Mouse (Mus musculus) hindbrain, embryonic 11.5 days (tissue): Measurements from ENCODE around the gene Nfkbie. TPM values are rescaled to one million over a fixed set of nuclear protein-coding genes. Genes with fewer than 3 reads are reported as not detected.

Source experiments
- ATAC-seq: fragments of 200-750 bp; cut with Nextera tagmentation; 2 replicates; pipeline ENCODE4 v1.8.0; 2017; ENCODE audit warnings: mild to moderate bottlenecking, moderate TSS enrichment, moderate library complexity; ENCODE audit not compliant: low FRiP score
- DNase-seq: peaks from one replicate; pipeline ENCODE4 v3.0.0-alpha.2; 2015; ENCODE audit warnings: low spot score
- H3K27ac ChIP-seq: fragments of 300-500 bp; sonication (generic); 2 replicates; pipeline ENCODE4 v1.5.1; 2014; ENCODE audit warnings: mild to moderate bottlenecking, low read depth, low read length
- H3K27me3 ChIP-seq: fragments of 300-500 bp; sonication (generic); 2 replicates; pipeline ENCODE4 v1.6.1; 2014; ENCODE audit warnings: mild to moderate bottlenecking, low read length, moderate library complexity, mixed read lengths; ENCODE audit not compliant: control insufficient read depth, insufficient read depth
- H3K36me3 ChIP-seq: fragments of 300-500 bp; sonication (generic); 2 replicates; pipeline ENCODE4 v1.6.1; 2014; ENCODE audit warnings: mild to moderate bottlenecking, low read length, moderate library complexity, mixed read lengths; ENCODE audit not compliant: control insufficient read depth, insufficient read depth
- H3K4me1 ChIP-seq: fragments of 300-500 bp; sonication (generic); replicated peaks from 2 replicates; pipeline ENCODE4 v1.6.1; 2014; ENCODE audit warnings: low read length, mixed read lengths; ENCODE audit not compliant: control insufficient read depth, insufficient read depth
- H3K4me2 ChIP-seq: fragments of 300-500 bp; sonication (generic); replicated peaks from 2 replicates; pipeline ENCODE4 v1.6.1; 2014; ENCODE audit warnings: mild to moderate bottlenecking, low read depth, low read length
- H3K4me3 ChIP-seq: fragments of 300-500 bp; sonication (generic); 2 replicates; pipeline ENCODE4 v1.5.1; 2014; ENCODE audit warnings: low read depth, low read length
- H3K9ac ChIP-seq: fragments of 300-500 bp; sonication (generic); 2 replicates; pipeline ENCODE4 v1.6.1; 2014; ENCODE audit warnings: low read depth, low read length
- H3K9me3 ChIP-seq: fragments of 300-500 bp; sonication (generic); 2 replicates; pipeline ENCODE4 v1.6.1; 2016; ENCODE audit warnings: low read length; ENCODE audit not compliant: control insufficient read depth
- WGBS: fragments of 180-500 bp; shearing (Covaris S2); extraction: QIAGEN DNeasy Blood & Tissue Kit; methylation state at CpG from one replicate; pipeline ENCODE4 v1.1.7; 2014; 5-methylcytosine and 5-hydroxymethylcytosine counted together
- polyA plus RNA-seq: library from polyadenylated mRNA; unstranded; fragments of >200 nt; fragmentation: Nextera tagmentation; extraction: Ambion mirVana; gene quantifications from 2 replicates; pipeline ENCODE4 v1.2.1, GENCODE M21; 2014

Nfkbie gene
- polyA plus RNA-seq, 1 experiment from 2014 or later = 9.0 TPM

DNA sequence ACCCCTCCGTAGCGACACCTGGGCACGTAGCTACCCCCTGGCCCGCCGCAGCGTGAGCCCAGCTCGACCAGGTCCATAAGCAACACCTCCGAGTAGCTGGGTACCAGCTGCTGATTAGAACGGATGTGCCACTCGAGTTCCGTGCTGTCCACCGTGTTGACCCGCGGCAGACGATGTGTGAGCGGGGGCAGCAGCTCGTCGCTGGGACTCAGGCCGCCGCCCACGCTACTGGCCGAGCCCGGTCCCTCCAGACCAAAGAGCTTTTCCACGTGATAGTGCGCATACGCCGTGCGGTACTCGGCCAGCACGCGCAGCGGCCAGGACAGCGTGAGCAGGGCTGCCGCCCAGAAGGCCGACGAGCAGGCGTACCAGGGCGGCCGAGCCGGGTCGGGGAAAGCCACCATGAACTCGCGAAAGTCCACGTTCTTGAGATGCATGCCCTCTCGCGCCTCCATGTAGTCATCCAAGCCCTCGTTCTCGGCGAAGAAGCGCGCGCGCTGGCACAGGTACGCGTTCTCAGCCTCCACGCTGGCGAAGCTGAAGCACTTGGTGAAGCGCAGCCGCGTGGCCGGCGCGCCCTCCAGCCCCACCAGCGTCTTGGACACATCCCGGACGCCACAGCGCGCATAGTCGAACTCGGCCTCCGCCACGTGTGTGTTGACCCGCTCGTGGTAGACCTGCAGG, 10.1 kb upstream of the Nfkbie start:
- ATAC-seq = no peak
- DNase-seq = peak; percentile 50
- H3K27me3 ChIP-seq = peaks cover 51% of the 10 kb centered on the region

DNA sequence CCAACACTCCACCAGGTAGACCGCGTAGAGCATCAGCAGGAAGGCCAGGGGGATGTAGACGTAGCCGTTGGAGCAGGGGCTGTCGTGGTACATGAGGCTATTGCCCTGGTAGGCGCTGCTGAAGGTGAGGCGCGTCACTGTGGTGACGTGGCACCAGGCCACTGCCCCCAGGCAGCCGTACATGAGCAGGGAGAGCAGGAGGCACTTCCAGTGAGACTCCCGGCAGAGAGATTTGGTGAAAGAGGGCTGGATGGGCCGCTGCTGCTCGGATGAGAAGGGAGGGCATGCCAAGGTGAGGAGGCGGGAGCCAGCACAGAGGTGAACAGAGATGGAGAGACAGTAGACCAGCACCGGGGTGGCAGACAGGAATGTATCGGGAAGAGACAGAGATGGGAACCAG, 8.6 kb upstream of the Nfkbie start:
- Histone ChIP-seq H3K9me3 (no peaks in the 10 kb centered on the region), H3K4me2 (no peak overlapping the region), H3K9ac (no peak overlapping the region), H3K27ac (no peak overlapping the region), H3K27me3 (peaks cover 51% of the 10 kb centered on the region), H3K4me1 (peaks cover 22% of the 10 kb centered on the region), H3K4me3 (no peak overlapping the region), H3K36me3 (no peaks in the 10 kb centered on the region)
- ATAC-seq (no peak), DNase-seq (no peak)
- WGBS = 65% methylated on average over 16 of the region's 16 CpGs

More for the DNA sequence above, 10.1 kb upstream of the Nfkbie start:
- 5% methylated on average over 74 of the region's 74 CpGs for WGBS
- no peak overlapping the region for H3K27ac ChIP-seq
- peak overlapping the region; percentile 23 for H3K4me3 ChIP-seq
- H3K4me1 ChIP-seq = peaks cover 22% of the 10 kb centered on the region
- no peaks in the 10 kb centered on the region for H3K9me3 ChIP-seq
- peak overlapping the region; percentile 44 for H3K4me2 ChIP-seq
- 0 out of 2 replicates have a peak overlapping the region, but pooled peaks have one; percentile 25 for H3K9ac ChIP-seq
- H3K36me3 ChIP-seq = no peaks in the 10 kb centered on the region

DNA sequence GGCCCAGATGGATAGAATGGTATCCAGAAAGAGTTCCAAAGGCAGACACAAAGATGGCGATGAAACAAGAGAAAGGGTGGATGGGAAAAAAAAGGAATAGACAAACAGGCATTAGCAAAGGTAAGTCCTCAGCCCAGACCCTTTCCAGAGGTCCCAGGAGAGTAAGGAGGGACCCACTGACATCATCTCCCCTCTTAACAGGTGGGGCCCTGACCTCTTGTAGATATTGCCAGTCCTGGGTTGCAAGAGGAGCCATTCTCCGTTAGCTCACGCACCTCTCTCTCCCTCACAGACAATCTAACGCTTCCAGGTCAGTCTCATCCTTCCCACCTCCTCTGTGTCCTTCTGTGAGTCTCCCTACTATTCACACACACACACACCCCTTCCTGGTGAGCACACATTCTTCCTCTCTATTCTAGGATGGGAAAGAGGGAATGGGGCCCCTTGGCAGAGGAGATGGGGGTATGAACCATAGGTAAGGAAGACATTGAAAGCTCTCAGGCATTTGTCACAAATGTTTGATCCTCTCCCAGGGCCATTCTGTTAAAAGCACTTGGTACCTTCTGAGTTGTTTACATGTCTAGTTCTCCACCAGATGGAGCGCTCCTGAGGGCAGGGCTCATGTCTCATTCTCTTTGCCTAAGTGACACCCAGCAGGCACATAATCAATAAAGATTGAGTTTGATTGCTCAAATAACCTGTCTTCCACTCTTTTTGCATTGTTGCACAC, 7.9 kb upstream of the Nfkbie start:
- H3K9ac ChIP-seq = no peak overlapping the region
- no peak overlapping the region for H3K4me3 ChIP-seq

DNA sequence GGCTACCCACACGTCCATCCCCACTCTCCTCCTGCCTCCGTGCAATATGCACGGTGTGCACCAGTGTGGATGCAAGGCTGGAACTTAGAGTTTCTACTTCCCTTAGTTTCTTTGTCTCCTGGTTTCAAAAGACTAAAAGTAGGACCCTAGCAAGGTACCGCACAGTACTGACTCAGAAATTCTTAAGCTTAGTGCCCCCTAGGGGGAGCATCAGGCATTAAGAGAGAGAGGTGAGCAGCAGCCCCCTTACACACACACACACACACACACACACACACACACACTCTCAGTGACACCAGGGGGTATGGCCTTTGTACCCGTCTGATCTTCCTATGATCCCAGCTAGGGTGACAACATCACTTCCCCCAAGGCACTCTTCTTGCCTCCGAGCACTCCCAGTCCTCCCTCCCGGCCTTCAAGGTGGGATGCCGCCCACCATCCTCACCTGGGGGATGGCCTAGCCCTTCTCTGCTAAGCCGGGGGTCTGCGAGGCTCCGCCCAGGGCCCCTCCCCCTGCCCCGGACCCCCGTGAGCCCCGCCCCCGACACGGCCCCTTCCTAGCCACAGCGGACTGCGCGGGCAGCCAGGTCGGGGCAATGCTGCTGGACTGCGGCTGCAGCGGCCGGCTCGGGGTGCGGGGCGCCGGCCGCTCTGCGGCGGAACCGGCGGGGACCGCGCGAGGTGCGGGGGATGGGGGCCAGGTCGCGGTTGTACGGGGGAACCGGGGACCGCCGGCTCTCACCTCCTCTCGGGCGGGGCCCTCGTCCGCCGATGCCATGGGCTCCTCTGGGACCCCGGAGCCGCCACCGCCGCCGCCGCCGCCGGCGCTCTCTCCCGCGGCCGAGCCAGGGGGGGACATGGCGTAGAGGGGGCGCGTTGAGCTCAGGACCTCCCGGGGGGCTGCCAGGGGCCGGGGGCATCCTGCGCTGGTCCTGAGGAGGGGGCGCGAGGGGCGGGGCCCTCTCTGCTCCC, 6.7 kb upstream of the Nfkbie start:
- Histone ChIP-seq H3K27me3 (peaks cover 43% of the 10 kb centered on the region), H3K4me1 (peaks cover 19% of the 10 kb centered on the region), H3K4me2 (peak overlapping the region; percentile 83), H3K27ac (peak overlapping the region; percentile 93), H3K9ac (peak overlapping the region; percentile 96), H3K4me3 (peak overlapping the region; percentile 89), H3K9me3 (no peaks in the 10 kb centered on the region), H3K36me3 (no peaks in the 10 kb centered on the region)
- peak; percentile 65 for ATAC-seq
- DNase-seq = peak; percentile 75
- WGBS = 4% methylated on average over 13 of the region's 68 CpGs

More for the DNA sequence above, 7.9 kb upstream of the Nfkbie start:
- H3K36me3 ChIP-seq = no peaks in the 10 kb centered on the region
- no peaks in the 10 kb centered on the region for H3K9me3 ChIP-seq
- peaks cover 22% of the 10 kb centered on the region for H3K4me1 ChIP-seq
- no peak overlapping the region for H3K27ac ChIP-seq
- 77% methylated on average over 5 of the region's 5 CpGs for WGBS
- no peak for ATAC-seq
- peaks cover 51% of the 10 kb centered on the region for H3K27me3 ChIP-seq
- no peak overlapping the region for H3K4me2 ChIP-seq
- DNase-seq = no peak

DNA sequence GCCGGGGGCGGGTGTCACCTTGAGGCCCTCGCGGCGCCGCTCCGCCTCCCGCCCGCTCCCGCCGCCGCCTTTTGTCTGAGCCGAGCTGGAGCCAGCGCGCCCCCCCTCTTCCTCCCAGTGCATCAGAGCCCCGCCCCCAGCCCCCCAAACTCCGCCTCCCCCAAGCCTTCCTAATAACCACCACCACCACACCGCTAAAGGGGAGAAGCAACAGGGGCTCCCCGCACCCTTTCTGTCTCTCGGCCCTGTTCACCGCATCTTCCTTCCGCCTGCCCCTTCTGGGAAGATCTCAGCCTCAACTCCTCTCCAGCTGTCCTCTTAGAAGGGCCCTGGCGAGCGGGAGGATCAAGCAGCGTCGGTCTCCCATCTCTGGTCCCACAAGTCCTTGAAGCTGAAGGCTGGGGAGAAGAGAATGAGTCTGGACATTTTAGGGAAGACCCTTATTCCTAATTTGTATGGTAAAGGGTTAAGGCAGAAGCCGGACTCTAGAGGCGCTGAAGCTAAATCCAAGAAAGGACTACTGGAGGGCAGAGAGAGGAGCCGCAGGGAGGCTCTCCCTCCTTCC, 5.8 kb upstream of the Nfkbie start, which contains the start of gene Tmem151b:
Gene Tmem151b (minus strand): TSS at position 61 of the 565 bp plus-strand sequence.
- H3K27me3 ChIP-seq = peaks cover 34% of the 10 kb centered on the region
- peak within 1 kb of the TSS; percentile 83 for H3K4me2 ChIP-seq
- peak within 1 kb of the TSS; percentile 89 for H3K4me3 ChIP-seq
- ATAC-seq = peak; percentile 39
- H3K9me3 ChIP-seq = no peaks in the 10 kb centered on the region
- DNase-seq = peak; percentile 78
- H3K4me1 ChIP-seq = peaks cover 13% of the 10 kb centered on the region
- no peaks in the 10 kb centered on the region for H3K36me3 ChIP-seq
- H3K9ac ChIP-seq = peak within 1 kb of the TSS; percentile 96
- peak within 1 kb of the TSS; percentile 93 for H3K27ac ChIP-seq
- 0% methylated on average over 17 of the region's 29 CpGs for whole genome bisulfite sequencing

DNA sequence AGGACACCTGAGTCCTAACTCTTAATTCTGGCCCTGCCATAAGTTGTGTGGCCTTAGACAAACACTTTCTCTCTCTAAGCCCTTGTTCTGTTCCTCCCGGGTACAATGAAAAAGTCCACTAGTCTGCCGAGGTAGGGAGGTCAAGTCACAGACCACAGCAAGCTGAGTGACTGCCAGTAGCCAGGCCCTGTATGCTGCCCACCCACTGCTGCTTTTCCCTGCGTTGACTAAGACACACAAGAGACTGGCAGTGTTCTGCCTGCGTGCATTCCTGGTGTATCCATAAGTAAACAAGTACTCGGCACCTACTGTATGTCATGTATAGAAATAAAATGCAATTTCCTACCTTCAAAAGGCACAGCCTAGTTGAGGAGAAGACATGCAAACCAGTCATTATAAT, 5.2 kb upstream of the Nfkbie start:
- H3K4me2 ChIP-seq = peak overlapping the region; percentile 83
- WGBS = 35% methylated on average over 5 of the region's 5 CpGs
- peaks cover 7% of the 10 kb centered on the region for H3K4me1 ChIP-seq
- H3K27me3 ChIP-seq = peaks cover 28% of the 10 kb centered on the region
- no peaks in the 10 kb centered on the region for H3K36me3 ChIP-seq
- DNase-seq (no peak), ATAC-seq (no peak)
- 0 out of 2 replicates have a peak overlapping the region, but pooled peaks have one; percentile 93 for H3K27ac ChIP-seq
- no peaks in the 10 kb centered on the region for H3K9me3 ChIP-seq
- peak overlapping the region; percentile 96; the same call in 1 of the 2 replicates for H3K9ac ChIP-seq
- peak overlapping the region; percentile 89 for H3K4me3 ChIP-seq

DNA sequence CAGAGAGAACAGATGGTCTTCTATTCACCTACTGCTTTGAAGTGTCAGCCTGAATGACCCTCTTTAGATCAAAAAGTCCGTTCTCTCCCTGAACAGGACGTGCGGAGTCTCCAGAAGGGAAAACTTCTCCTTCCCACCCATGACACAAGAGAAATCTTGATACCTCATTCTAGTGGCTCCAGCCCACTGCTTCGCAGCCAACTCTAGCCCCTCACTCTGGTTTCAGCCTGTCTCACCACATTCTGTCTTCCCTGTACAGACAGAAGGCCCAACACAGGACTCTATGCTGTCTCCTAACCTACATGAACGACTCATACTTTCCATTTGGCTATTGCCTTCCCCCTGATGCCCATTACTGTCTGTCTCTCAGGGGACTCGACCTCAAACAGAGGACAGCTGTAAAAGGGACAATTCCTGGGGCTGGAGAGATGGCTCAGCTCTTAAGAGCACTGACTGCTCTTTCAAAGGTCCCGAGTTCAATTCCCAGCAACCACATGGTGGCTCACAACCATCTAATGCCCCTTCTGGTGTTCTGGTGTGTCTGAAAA, 4.2 kb upstream of the Nfkbie start:
- H3K9ac ChIP-seq = no peak overlapping the region
- H3K36me3 ChIP-seq = no peaks in the 10 kb centered on the region
- no peak for ATAC-seq
- no peak overlapping the region for H3K27ac ChIP-seq
- WGBS = 57% methylated on average over 7 of the region's 7 CpGs
- H3K27me3 ChIP-seq = peaks cover 18% of the 10 kb centered on the region
- H3K4me2 ChIP-seq = no peak overlapping the region
- no peaks in the 10 kb centered on the region for H3K9me3 ChIP-seq
- no peak for DNase-seq
- peaks cover 3% of the 10 kb centered on the region; the same call in 1 of the 2 replicates for H3K4me1 ChIP-seq
- no peak overlapping the region for H3K4me3 ChIP-seq
